Mouse (Mus musculus): ENCODE measurements around the gene Gm4301.
"Not testable (repeated sequence)": the region's sequence is repeated elsewhere in the genome, so short reads cannot be mapped to it uniquely, and the experiment has no call there.

DNA sequence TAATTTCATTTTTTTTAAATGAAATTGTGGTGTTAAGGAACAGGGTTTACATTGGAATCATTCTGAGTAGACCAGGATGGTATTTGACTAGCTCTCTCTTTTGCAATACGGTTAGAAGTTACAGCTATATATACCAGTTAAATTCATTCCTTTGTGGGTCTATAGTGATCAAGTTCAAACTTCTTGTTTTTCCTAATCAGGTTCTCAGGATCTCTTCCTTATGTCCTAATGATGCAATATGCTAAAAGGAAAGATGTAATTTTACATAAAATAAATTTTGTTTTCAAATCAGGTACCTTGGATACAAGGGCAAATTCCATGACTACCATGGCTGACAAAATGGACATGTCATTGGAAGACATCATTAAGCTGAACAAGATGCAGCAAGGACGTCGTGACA is 10.2 kb downstream of the Gm4301 start, which contains the start of gene Gm4303:
- TF ChIP-seq CTCF (IDR thresholded peaks at IDR 0.05; ENCODE audit: low read depth, low read length); GATA1 (IDR thresholded peaks at IDR 0.05; ENCODE audit: borderline replicate concordance, low read length); TAL1 (conservative IDR thresholded peaks at IDR 0.05; ENCODE audit: low read depth, low read length); POLR2AphosphoS5 (IDR thresholded peaks at IDR 0.05; ENCODE audit: insufficient replicate concordance, low read depth, low read length); GATA2 (IDR thresholded peaks at IDR 0.05; ENCODE audit: borderline replicate concordance, low read depth, low read length): not testable (repeated sequence)

All from G1E (cell line).